Mouse (Mus musculus) embryonic fibroblast, embryonic 13.5 days (primary cell): Measurements from ENCODE around the gene Cdc42bpa.

ENCODE experiments used
- CTCF ChIP-seq: IDR thresholded peaks from 2 replicates; pipeline ENCODE4 v1.5.1; 2011; ENCODE audit warnings: mild to moderate bottlenecking, control low read depth, low read length, moderate library complexity, borderline replicate concordance; ENCODE audit not compliant: insufficient read depth
- POLR2A ChIP-seq: IDR thresholded peaks from 2 replicates; pipeline ENCODE4 v1.6.1; 2011; ENCODE audit warnings: low read depth, mild to moderate bottlenecking, control low read depth, low read length, moderate library complexity

GRCm38 (mm10) chr1:179923661-179924405, 36.4 kb upstream of the Cdc42bpa start:
- TF ChIP-seq POLR2A (no peak), CTCF (no peak)
